Mouse (Mus musculus) testis, adult 2 months (tissue): ENCODE data around the gene Gm9774.

Experiments used
- CTCF ChIP-seq: fragments of 200-500 bp; IDR thresholded peaks from 2 replicates; pipeline ENCODE4 v1.5.1; 2012; ENCODE audit warnings: low read depth, mild to moderate bottlenecking, inconsistent platforms, low read length, moderate library complexity; ENCODE audit not compliant: control insufficient read depth, insufficient read depth, insufficient replicate concordance
- POLR2A ChIP-seq: fragments of 200-500 bp; IDR thresholded peaks from 2 replicates; pipeline ENCODE4 v1.6.1; 2012; ENCODE audit warnings: low read depth, mild to moderate bottlenecking, inconsistent platforms, low read length, moderate library complexity; ENCODE audit not compliant: control insufficient read depth

GRCm38 (mm10) chr3:92440177-92440576 is 11.0 kb upstream of the Gm9774 start:
- TF ChIP-seq CTCF (no peak), POLR2A (no peak)
